Mouse (Mus musculus) embryonic facial prominence, embryonic 10.5 days (tissue): ENCODE measurements around the gene Hist1h3d. TPM values are rescaled to one million over a fixed set of nuclear protein-coding genes. Genes with fewer than 3 reads are reported as not detected.
A peak's percentile ranks its signal among the peaks of the same experiment; 100 is the strongest.
"Not testable (repeated sequence)": the region's sequence is repeated elsewhere in the genome, so short reads cannot be mapped to it uniquely, and the experiment has no call there.

ENCODE experiments used
- DNase-seq: peaks from one replicate; pipeline ENCODE4 v3.0.0-alpha.2; 2017; ENCODE audit warnings: low spot score
- H3K27ac ChIP-seq: fragments of 300-500 bp; sonication (generic); replicated peaks from 2 replicates; pipeline ENCODE4 v1.5.1; 2016; ENCODE audit warnings: mild to moderate bottlenecking
- H3K27me3 ChIP-seq: fragments of 300-500 bp; sonication (generic); replicated peaks from 2 replicates; pipeline ENCODE4 v1.6.1; 2016; ENCODE audit warnings: low read depth, mild to moderate bottlenecking; ENCODE audit not compliant: poor library complexity, severe bottlenecking
- H3K36me3 ChIP-seq: fragments of 300-500 bp; sonication (generic); replicated peaks from 2 replicates; pipeline ENCODE4 v1.6.1; 2016; ENCODE audit warnings: mild to moderate bottlenecking, moderate library complexity
- H3K4me1 ChIP-seq: fragments of 300-500 bp; sonication (generic); 2 replicates; pipeline ENCODE4 v1.6.1; 2016
- H3K4me3 ChIP-seq: fragments of 300-500 bp; sonication (generic); 2 replicates; pipeline ENCODE4 v1.5.1; 2016; ENCODE audit warnings: mild to moderate bottlenecking, moderate library complexity
- H3K9me3 ChIP-seq: fragments of 300-500 bp; sonication (generic); 2 replicates; pipeline ENCODE4 v1.6.1; 2016; ENCODE audit warnings: mild to moderate bottlenecking
- WGBS: fragments of 180-500 bp; shearing (Covaris S2); methylation state at CpG from one replicate; pipeline ENCODE4 v1.1.7; 2016; 5-methylcytosine and 5-hydroxymethylcytosine counted together
- polyA plus RNA-seq: library from polyadenylated mRNA; unstranded; fragments of >200 nt; fragmentation: Nextera tagmentation; extraction: Ambion mirVana; gene quantifications from 2 replicates; pipeline ENCODE4 v1.2.1, GENCODE M21; 2016

Gene Hist1h3d
- polyA plus RNA-seq, 1 experiment from 2014 or later: 9.3 TPM

DNA sequence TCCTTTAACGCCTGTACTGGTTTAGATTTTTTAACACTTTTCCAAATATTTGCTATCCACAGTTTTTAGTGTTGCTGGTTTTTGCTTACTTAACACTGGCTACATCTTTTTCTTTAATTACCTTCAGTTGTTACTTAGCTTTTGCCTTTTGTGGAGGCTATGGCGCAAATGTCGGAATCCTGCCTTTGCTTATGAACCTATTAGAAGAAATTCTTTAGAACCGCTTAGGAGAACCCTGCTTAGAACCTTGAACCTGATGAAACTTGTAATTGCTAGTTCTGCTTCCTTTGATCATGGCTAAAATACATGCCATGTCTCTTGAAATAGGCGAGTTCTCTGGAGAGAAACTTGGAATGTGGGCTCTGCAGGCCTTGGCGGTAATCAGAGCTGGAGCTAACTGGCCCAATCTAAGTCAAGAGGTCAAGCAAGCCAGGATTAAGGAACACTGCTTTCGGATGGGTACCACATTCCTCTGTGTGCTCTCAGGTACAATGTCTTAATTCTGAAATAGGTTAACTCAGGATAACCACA is 853 bp downstream of the Hist1h3d start:
- Histone ChIP-seq H3K27me3 (no peaks in the 10 kb centered on the region), H3K27ac (peak overlapping the region; percentile 94), H3K4me3 (peak overlapping the region; percentile 66), H3K9me3 (no peaks in the 10 kb centered on the region), H3K4me1 (peaks cover 31% of the 10 kb centered on the region), H3K36me3 (no peaks in the 10 kb centered on the region)
- WGBS: 4% methylated on average over 7 of the region's 7 CpGs
- peak; percentile 59 for DNase-seq

DNA sequence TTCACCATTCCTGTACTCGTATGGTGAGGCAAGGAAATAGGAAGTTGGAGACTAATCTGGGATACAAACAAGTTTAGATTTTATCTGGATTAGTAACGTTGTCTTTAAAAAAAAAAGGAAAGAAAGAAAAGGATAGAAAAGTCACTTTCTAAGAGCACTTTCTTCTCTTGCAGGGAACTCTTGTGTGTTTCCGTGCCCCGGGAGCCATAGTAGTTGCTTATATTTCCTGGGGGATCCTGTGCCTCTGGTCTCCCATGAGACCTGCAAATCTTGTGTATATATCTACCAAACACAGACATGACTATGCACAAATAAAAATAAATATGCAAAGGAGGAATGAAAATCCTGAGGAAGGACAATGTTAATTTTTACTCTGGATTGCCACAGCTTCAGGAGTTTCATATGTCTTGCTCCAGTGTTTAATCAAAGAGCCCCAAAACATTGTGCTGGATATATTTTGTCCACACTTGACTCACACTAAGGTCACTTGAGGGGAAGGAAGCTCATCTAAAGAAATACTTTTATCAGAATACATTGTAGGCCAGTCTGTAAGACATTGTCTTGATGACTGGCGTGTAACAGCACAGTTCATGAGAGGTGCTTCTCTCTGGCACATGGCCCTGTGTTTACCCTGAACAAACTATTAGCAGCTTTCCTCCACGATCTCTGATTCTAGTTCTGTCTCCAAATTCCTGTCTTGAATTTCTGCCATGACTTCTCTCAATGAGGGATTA is 1.5 kb downstream of the Hist1h3d start:
- DNase-seq: peak; percentile 31
- Histone ChIP-seq H3K27me3 (no peaks in the 10 kb centered on the region), H3K4me3 (peak overlapping the region; percentile 66), H3K27ac (peak overlapping the region; percentile 94), H3K36me3 (no peaks in the 10 kb centered on the region), H3K4me1 (peaks cover 31% of the 10 kb centered on the region), H3K9me3 (no peaks in the 10 kb centered on the region)
- WGBS: 48% methylated on average over 6 of the region's 6 CpGs

DNA sequence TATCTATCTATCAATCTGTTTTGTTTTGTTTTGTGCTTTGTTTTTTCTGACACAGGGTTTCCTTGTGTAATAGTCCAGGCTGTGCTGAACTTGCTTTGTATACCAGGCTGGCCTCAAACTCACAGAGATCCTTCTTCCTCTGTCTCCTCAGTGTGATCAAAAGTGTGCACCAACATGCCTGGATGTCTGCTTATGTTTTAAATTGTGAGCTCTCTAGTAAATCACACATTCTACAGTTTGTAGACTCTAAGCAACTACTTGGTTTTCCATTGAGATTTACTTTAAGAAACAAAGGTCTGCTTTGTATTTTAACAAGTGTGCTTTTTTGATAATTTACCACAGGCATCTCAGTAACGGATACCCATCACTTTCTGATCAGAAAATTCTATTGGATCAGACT is 2.3 kb downstream of the Hist1h3d start:
- Histone ChIP-seq H3K4me1 (peaks cover 29% of the 10 kb centered on the region), H3K4me3 (peak overlapping the region; percentile 66; the same call in 1 of the 2 replicates), H3K27ac (peak overlapping the region; percentile 94), H3K36me3 (no peaks in the 10 kb centered on the region), H3K27me3 (no peaks in the 10 kb centered on the region), H3K9me3 (no peaks in the 10 kb centered on the region)
- no peak for DNase-seq
- WGBS: 85% methylated on average over 1 of the region's 1 CpGs

DNA sequence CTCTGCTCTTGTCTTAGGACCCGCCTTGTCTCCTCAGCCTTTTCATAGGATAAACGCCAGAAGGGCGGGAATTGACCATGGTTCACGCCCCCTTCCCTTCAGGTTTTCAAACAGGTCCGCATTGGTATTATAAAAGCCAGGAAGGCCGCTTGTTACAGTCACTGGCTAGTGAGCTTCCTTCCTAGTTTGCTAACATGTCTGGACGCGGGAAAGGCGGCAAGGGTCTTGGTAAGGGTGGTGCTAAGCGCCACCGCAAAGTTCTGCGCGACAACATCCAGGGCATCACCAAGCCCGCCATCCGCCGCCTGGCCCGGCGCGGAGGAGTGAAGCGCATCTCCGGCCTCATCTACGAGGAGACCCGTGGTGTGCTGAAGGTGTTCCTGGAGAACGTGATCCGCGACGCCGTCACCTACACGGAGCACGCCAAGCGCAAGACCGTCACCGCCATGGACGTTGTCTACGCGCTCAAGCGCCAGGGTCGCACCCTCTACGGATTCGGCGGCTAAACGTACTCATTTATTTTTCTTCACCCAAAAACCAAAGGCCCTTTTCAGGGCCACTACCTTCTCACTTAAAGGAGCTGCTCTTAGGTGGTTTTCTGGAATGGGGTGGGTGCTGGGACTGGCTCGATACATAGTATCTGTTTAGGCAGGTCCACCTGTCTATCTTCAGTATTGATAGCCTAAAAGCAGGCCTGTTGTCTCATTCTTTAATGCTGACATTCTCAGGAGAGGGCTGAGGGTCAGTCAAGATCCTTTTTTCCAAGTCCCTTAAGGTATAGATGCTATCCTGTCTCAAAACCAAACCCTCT is 6.0 kb downstream of the Hist1h3d start, which contains the start of gene Hist1h4d:
Gene Hist1h4d, plus strand, starts transcription at position 191 of the 811 bp plus-strand sequence.
- Histone ChIP-seq H3K27ac (peak within 1 kb of the TSS; percentile 94), H3K4me1 (peaks cover 37% of the 10 kb centered on the region), H3K36me3 (no peaks in the 10 kb centered on the region), H3K4me3 (peak within 1 kb of the TSS; percentile 65), H3K9me3 (no peaks in the 10 kb centered on the region), H3K27me3 (no peaks in the 10 kb centered on the region)
- WGBS: under 1% methylated on average over 43 of the region's 43 CpGs
- peak; percentile 93 for DNase-seq

DNA sequence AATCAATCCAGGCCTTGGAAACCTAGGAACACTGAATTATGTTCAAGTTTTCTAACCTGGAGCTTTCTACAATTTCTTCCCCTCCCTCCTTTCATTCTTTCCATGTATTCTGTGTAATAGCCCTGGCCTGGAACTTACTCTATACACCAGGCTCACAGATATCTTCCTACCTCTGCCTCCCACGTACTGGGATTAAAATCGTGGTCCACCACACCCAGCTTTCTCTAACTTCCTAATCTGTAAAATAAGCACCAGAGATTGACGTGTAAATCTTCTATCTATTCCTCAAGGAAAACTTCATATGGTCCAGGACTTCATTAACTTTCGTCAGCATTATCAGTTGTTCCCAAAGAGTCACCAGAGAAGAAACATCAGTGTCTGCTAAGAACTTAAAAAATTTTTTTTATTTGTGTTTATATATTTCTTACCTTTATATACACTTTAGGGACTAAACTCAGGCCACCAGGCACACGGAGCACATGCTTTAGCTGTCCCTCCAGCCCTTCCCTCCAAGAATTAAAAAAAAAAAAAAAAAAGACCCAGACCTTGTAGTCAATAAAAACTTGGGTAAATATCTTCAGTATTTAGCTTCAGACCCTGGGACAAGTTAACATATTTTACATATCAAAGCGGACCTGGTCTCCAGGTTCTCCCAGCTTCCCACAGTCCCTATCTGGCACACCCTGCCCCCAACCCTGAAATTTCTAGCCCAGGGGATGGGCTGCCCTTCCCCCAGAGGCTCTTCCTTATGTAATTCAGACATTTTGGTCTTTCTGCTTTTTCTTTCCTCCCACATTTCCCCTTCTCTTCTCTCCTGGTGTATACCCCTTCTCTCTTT is 6.9 kb downstream of the Hist1h3d start:
- Histone ChIP-seq H3K36me3 (no peaks in the 10 kb centered on the region), H3K4me3 (peak overlapping the region; percentile 65), H3K27me3 (no peaks in the 10 kb centered on the region), H3K27ac (peak overlapping the region; percentile 94), H3K9me3 (no peaks in the 10 kb centered on the region), H3K4me1 (peaks cover 35% of the 10 kb centered on the region)
- 5% methylated on average over 6 of the region's 6 CpGs for WGBS
- peak; percentile 59 for DNase-seq

DNA sequence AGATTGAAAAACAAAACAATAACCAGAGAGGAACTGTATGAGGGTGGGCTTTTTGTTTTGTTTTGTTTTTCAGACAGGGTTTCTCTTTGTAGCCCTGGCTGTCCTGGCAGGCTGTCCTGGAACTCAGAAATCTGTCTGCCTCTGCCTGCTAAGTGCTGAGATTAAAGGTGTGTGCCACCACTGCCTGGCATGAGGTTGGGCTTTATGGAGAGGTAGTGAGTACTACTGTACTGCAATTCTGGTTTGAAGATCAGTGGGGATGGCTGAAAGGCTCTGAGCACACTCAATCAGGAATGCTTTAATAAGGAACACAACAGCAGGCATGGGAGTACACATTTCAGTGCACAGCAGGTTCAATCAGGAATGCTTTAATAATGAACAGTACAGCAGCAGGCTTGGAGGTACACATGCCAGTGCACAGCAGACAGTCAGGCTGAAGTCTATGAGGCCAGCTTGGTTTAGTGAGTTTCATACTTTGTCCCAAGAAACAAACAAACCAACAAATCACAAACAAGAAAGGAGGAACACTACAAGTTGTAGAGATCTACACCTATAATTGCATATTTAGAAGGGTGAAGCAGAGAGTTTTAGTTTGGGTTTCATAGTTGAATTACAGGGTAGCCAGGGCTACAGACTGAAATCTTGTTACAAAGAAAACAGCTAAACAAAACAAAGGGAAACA is 8.0 kb downstream of the Hist1h3d start:
- DNase-seq: peak; percentile 13
- peak overlapping the region; percentile 94 for H3K27ac ChIP-seq
- H3K36me3 ChIP-seq: no peaks in the 10 kb centered on the region
- H3K27me3 ChIP-seq: no peaks in the 10 kb centered on the region
- H3K9me3 ChIP-seq: no peaks in the 10 kb centered on the region
- H3K4me1 ChIP-seq: peaks cover 34% of the 10 kb centered on the region
- H3K4me3 ChIP-seq: peak overlapping the region; percentile 65; the same call in 1 of the 2 replicates

DNA sequence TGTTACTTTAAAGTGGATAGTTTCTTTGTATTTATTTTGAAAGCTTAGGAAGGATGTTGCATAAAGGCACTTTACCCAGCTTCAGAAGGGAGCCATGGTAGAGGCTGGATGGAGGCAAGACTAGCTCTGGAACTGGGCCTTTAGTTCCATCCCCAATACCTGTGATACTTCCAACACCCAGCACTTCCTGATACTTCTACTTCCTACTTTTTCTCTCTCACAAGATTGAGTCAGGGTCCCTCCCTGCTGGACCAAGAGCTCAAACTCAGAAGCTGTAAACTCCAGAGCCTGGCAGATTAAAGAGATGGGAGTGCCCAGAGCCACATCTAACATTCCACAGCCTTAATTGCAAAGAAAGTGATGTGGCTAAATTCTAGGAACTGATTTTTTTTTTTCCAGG is 8.8 kb downstream of the Hist1h3d start:
- peaks cover 34% of the 10 kb centered on the region for H3K4me1 ChIP-seq

DNA sequence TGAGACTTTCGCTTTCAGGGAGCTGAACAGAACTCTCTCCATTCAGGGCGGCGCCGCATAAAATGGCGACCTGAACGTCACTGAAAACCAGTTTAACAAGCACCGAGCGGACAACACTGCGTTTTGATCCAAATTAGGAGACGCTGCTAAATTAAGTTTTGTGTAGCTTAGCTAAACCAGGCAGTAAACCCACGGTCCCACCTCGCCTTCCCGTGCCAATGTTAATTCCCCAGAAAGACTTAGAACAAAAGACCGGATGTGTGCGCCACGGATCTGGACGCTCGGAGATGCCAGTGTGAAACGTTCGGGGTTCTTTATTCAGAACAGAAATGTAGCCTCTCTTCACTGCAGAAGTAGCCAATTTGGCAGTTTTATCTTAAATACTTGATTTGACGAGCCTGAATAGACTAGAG is 9.5 kb downstream of the Hist1h3d start:
- Histone ChIP-seq H3K4me3 (peak overlapping the region; percentile 65), H3K27me3 (no peaks in the 10 kb centered on the region), H3K27ac (peak overlapping the region; percentile 94), H3K36me3 (no peaks in the 10 kb centered on the region), H3K4me1 (peaks cover 34% of the 10 kb centered on the region), H3K9me3 (no peaks in the 10 kb centered on the region)
- under 1% methylated on average over 21 of the region's 21 CpGs for WGBS
- peak; percentile 79 for DNase-seq

More for the DNA sequence above, 8.8 kb downstream of the Hist1h3d start:
- no peaks in the 10 kb centered on the region for H3K36me3 ChIP-seq
- peak overlapping the region; percentile 94 for H3K27ac ChIP-seq
- H3K9me3 ChIP-seq: no peaks in the 10 kb centered on the region
- DNase-seq: peak; percentile 27
- H3K27me3 ChIP-seq: no peaks in the 10 kb centered on the region
- peak overlapping the region; percentile 65 for H3K4me3 ChIP-seq

DNA sequence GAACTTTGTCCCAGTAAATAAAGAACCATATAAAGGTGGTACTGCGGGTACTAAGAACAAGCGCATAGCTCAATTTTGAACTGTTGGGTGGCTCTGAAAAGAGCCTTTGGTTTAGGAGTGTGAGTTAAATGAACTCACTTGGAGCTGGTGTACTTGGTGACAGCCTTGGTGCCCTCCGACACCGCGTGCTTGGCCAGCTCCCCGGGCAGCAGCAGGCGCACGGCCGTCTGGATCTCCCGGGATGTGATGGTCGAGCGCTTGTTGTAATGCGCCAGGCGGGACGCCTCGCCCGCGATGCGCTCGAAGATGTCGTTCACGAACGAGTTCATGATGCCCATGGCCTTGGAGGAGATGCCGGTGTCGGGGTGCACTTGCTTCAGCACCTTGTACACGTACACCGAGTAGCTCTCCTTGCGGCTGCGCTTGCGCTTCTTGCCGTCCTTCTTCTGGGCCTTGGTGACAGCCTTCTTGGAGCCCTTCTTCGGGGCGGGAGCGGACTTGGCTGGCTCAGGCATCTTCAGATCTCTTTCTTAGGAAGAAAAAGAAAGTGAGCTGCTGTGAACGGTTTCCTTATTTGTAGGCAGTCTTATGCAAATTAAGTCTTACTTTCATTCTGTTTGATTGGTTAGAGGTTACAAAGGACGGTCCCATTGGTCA is 10.0 kb downstream of the Hist1h3d start:
- H3K27me3 ChIP-seq, H3K9me3 ChIP-seq, H3K36me3 ChIP-seq: not testable (repeated sequence)
- under 1% methylated on average over 36 of the region's 36 CpGs for WGBS
- Histone ChIP-seq H3K4me1 (peaks cover 34% of the 10 kb centered on the region), H3K4me3 (peak overlapping the region; percentile 65), H3K27ac (peak overlapping the region; percentile 94)
- DNase-seq: peak; percentile 81

DNA sequence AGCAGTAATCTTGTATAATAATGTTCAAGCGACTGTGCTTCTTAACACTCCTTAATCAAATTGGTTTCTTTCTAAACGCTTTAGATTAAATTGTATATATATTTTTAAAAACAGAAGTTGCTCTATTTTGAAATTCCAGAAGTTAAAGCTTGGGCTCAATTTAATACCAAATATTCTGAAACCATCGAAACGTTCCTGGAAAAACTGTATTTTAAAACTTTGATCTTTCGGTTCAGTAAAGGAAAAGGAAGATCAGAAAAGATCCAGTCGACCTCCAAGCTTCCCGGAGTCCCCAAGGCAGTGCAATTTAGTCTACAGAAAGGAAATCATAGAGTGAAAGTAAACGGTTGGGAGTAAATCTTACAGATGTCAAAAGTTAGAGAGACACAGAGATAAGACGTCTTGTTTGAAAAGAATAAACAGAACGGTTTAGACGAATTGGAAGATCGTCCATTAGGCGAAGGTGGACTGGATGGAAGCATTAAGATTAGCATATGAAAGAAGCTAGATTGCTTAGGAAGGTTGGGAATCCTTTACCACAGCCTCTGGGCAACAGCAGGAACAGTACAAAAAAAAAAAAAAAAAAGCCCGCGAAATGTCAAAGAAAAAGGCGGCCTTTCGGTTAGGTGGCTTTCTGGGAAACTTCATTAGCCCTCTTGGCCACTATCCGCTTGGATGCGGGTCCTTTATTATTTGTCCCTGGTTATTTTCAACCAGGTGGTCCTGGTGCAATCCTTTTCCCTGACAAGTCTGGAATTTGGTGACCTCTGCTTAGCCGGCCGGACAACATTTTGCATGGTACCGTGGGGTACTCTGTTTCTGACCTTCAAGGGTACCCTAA is 10.8 kb downstream of the Hist1h3d start:
- WGBS: 3% methylated on average over 22 of the region's 22 CpGs
- H3K9me3 ChIP-seq: no peaks in the 10 kb centered on the region
- peak overlapping the region; percentile 65 for H3K4me3 ChIP-seq
- no peaks in the 10 kb centered on the region for H3K36me3 ChIP-seq
- peak; percentile 34 for DNase-seq
- H3K4me1 ChIP-seq: peaks cover 30% of the 10 kb centered on the region
- H3K27ac ChIP-seq: peak overlapping the region; percentile 94
- no peaks in the 10 kb centered on the region for H3K27me3 ChIP-seq

DNA sequence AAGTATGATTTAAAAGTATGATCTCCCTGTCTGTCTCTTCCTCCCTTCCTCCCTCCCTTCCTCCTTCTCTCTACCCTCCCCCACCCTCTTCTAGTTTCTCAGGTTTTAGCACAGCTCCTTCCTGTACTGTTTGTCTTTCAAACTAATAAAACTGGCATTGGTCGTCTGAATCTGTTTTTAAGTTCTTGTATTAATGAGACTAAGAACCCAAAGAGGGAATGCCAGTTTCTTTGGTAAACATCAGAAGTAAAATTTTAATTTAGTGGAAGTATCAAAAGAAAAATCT is 11.3 kb downstream of the Hist1h3d start:
- Histone ChIP-seq H3K4me1 (peaks cover 30% of the 10 kb centered on the region), H3K9me3 (no peaks in the 10 kb centered on the region), H3K27ac (peak overlapping the region; percentile 94), H3K27me3 (no peaks in the 10 kb centered on the region), H3K36me3 (no peaks in the 10 kb centered on the region), H3K4me3 (peak overlapping the region; percentile 65)
- DNase-seq: no peak
- 9% methylated on average over 1 of the region's 1 CpGs for WGBS
